Mouse (Mus musculus): Measurements from ENCODE around the gene Tmco1. TPM values are rescaled to one million over a fixed set of nuclear protein-coding genes. Genes with fewer than 3 reads are reported as not detected.

The Tmco1 gene
- polyA plus RNA-seq, 1 experiment from 2014 or later: 134 TPM

GRCm38 (mm10) chr1:167313220-167313619 lies 5.0 kb downstream of the Tmco1 start:
- DNase-seq (ENCODE audit: low spot score) (no peak), ATAC-seq (replicated peaks; ENCODE audit: low FRiP score, low read depth) (no peak)
- no peak overlapping the region for H3K27ac ChIP-seq
- WGBS: 87% methylated on average over 4 of the region's 4 CpGs
- H3K4me3 ChIP-seq (replicated peaks; ENCODE audit: low read depth, low read length): no peak overlapping the region
- H3K36me3 ChIP-seq (ENCODE audit: insufficient read depth, low read length): peaks cover 10% of the 10 kb centered on the region; the same call in 1 of the 2 replicates
- TF ChIP-seq CTCF (IDR thresholded peaks at IDR 0.05; ENCODE audit: low read depth): peak; percentile 30; the same call in 1 of the 2 replicates
- no peak overlapping the region for H3K9ac ChIP-seq (ENCODE audit: low read depth, low read length)
- no peaks in the 10 kb centered on the region for H3K27me3 ChIP-seq (ENCODE audit: insufficient read depth, low read length)
- 0 out of 2 replicates have a peak, but pooled peaks cover 4% of the 10 kb centered on the region for H3K4me1 ChIP-seq (replicated peaks; ENCODE audit: insufficient read depth, low read length)
- H3K9me3 ChIP-seq (replicated peaks; ENCODE audit: low read length): no peaks in the 10 kb centered on the region
- no peak overlapping the region for H3K4me2 ChIP-seq (ENCODE audit: low read length)

- no peak overlapping the region for H3K4me2 ChIP-seq (ENCODE audit: low read length)
- H3K4me1 ChIP-seq (replicated peaks; ENCODE audit: insufficient read depth, low read length): no peaks in the 10 kb centered on the region
- no peak overlapping the region for H3K9ac ChIP-seq (ENCODE audit: low read depth, low read length)
- ATAC-seq (replicated peaks; ENCODE audit: low FRiP score, low read depth) (no peak), DNase-seq (ENCODE audit: low spot score) (no peak)
- H3K27me3 ChIP-seq (ENCODE audit: insufficient read depth, low read length): no peaks in the 10 kb centered on the region
- H3K4me3 ChIP-seq (replicated peaks; ENCODE audit: low read depth, low read length): no peak overlapping the region
- H3K36me3 ChIP-seq (ENCODE audit: insufficient read depth, low read length): peaks cover 48% of the 10 kb centered on the region
- no peaks in the 10 kb centered on the region for H3K9me3 ChIP-seq (replicated peaks; ENCODE audit: low read length)
- 96% methylated on average over 6 of the region's 6 CpGs for WGBS
- TF ChIP-seq CTCF (IDR thresholded peaks at IDR 0.05; ENCODE audit: low read depth): no peak
- no peak overlapping the region for H3K27ac ChIP-seq
These were observed 13.5 kb downstream of the Tmco1 start for GRCm38 (mm10) chr1:167321691-167322090.

- no peak overlapping the region for H3K27ac ChIP-seq
- no peak overlapping the region for H3K4me2 ChIP-seq (ENCODE audit: low read length)
- no peak for TF ChIP-seq CTCF (IDR thresholded peaks at IDR 0.05; ENCODE audit: low read depth)
- H3K4me3 ChIP-seq (replicated peaks; ENCODE audit: low read depth, low read length): no peak overlapping the region
- H3K4me1 ChIP-seq (replicated peaks; ENCODE audit: insufficient read depth, low read length): no peaks in the 10 kb centered on the region
- H3K27me3 ChIP-seq (ENCODE audit: insufficient read depth, low read length): no peaks in the 10 kb centered on the region
- WGBS: 79% methylated on average over 6 of the region's 6 CpGs
- no peak overlapping the region for H3K9ac ChIP-seq (ENCODE audit: low read depth, low read length)
- no peaks in the 10 kb centered on the region for H3K9me3 ChIP-seq (replicated peaks; ENCODE audit: low read length)
- H3K36me3 ChIP-seq (ENCODE audit: insufficient read depth, low read length): peaks cover 28% of the 10 kb centered on the region
- ATAC-seq (replicated peaks; ENCODE audit: low FRiP score, low read depth): no peak
- no peak for DNase-seq (ENCODE audit: low spot score)
These were observed 20.6 kb downstream of the Tmco1 start for GRCm38 (mm10) chr1:167328776-167329175.

- peaks cover 21% of the 10 kb centered on the region for H3K36me3 ChIP-seq (ENCODE audit: insufficient read depth, low read length)
- H3K27me3 ChIP-seq (ENCODE audit: insufficient read depth, low read length): no peaks in the 10 kb centered on the region
- no peak overlapping the region for H3K4me2 ChIP-seq (ENCODE audit: low read length)
- no peak overlapping the region for H3K9ac ChIP-seq (ENCODE audit: low read depth, low read length)
- H3K4me3 ChIP-seq (replicated peaks; ENCODE audit: low read depth, low read length): no peak overlapping the region
- 88% methylated on average over 8 of the region's 8 CpGs for whole genome bisulfite sequencing
- DNase-seq (ENCODE audit: low spot score) (no peak), ATAC-seq (replicated peaks; ENCODE audit: low FRiP score, low read depth) (no peak)
- no peaks in the 10 kb centered on the region for H3K4me1 ChIP-seq (replicated peaks; ENCODE audit: insufficient read depth, low read length)
- TF ChIP-seq CTCF (IDR thresholded peaks at IDR 0.05; ENCODE audit: low read depth): no peak
- no peaks in the 10 kb centered on the region for H3K9me3 ChIP-seq (replicated peaks; ENCODE audit: low read length)
- no peak overlapping the region for H3K27ac ChIP-seq
These were observed 22.9 kb downstream of the Tmco1 start for GRCm38 (mm10) chr1:167331106-167331505.

DNA sequence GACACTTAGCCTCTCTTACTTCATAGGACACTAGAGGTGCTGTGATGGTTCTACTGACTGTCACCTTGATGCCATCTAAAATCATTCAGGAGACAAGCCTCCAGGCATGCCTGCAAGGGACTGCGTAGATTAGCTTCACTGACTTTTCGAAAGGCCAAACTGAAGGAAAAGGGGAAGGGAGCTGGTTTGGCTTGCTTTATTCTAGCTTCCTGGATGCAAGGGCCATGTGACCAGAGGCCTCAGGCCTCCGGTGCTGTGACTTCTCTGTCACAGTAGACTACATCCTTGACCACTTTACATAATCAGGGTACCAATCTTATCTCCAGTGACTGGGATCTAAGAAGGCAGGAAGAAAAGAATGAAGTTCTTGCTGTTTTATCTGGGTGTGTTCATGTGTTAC lies 28.2 kb downstream of the Tmco1 start:
- Histone ChIP-seq H3K4me2 (ENCODE audit: low read length) (no peak overlapping the region), H3K27ac (no peak overlapping the region), H3K4me1 (replicated peaks; ENCODE audit: insufficient read depth, low read length) (no peaks in the 10 kb centered on the region), H3K27me3 (ENCODE audit: insufficient read depth, low read length) (no peaks in the 10 kb centered on the region), H3K36me3 (ENCODE audit: insufficient read depth, low read length) (no peaks in the 10 kb centered on the region), H3K9ac (ENCODE audit: low read depth, low read length) (no peak overlapping the region), H3K4me3 (replicated peaks; ENCODE audit: low read depth, low read length) (no peak overlapping the region), H3K9me3 (replicated peaks; ENCODE audit: low read length) (no peaks in the 10 kb centered on the region)
- no peak for DNase-seq (ENCODE audit: low spot score)
- no peak for TF ChIP-seq CTCF (IDR thresholded peaks at IDR 0.05; ENCODE audit: low read depth)
- WGBS: 82% methylated on average over 3 of the region's 3 CpGs
- no peak for ATAC-seq (replicated peaks; ENCODE audit: low FRiP score, low read depth)

GRCm38 (mm10) chr1:167337463-167338095 lies 29.4 kb downstream of the Tmco1 start:
- Histone ChIP-seq H3K9me3 (replicated peaks; ENCODE audit: low read length) (no peaks in the 10 kb centered on the region), H3K4me1 (replicated peaks; ENCODE audit: insufficient read depth, low read length) (no peaks in the 10 kb centered on the region), H3K27me3 (ENCODE audit: insufficient read depth, low read length) (no peaks in the 10 kb centered on the region), H3K9ac (ENCODE audit: low read depth, low read length) (no peak overlapping the region), H3K4me2 (ENCODE audit: low read length) (no peak overlapping the region), H3K36me3 (ENCODE audit: insufficient read depth, low read length) (no peaks in the 10 kb centered on the region), H3K4me3 (replicated peaks; ENCODE audit: low read depth, low read length) (no peak overlapping the region), H3K27ac (no peak overlapping the region)
- 19% methylated on average over 12 of the region's 12 CpGs for WGBS
- DNase-seq (ENCODE audit: low spot score) (peak; percentile 94), ATAC-seq (replicated peaks; ENCODE audit: low FRiP score, low read depth) (peak; percentile 40; the same call in 1 of the 2 replicates)
- TF ChIP-seq CTCF (IDR thresholded peaks at IDR 0.05; ENCODE audit: low read depth): peak; percentile 93
